Mouse (Mus musculus): Measurements from ENCODE around the gene Rtkn. TPM values are rescaled to one million over a fixed set of nuclear protein-coding genes. Genes with fewer than 3 reads are reported as not detected.

Rtkn gene
- polyA plus RNA-seq, 1 experiment from 2014 or later = 51.2 TPM

DNA sequence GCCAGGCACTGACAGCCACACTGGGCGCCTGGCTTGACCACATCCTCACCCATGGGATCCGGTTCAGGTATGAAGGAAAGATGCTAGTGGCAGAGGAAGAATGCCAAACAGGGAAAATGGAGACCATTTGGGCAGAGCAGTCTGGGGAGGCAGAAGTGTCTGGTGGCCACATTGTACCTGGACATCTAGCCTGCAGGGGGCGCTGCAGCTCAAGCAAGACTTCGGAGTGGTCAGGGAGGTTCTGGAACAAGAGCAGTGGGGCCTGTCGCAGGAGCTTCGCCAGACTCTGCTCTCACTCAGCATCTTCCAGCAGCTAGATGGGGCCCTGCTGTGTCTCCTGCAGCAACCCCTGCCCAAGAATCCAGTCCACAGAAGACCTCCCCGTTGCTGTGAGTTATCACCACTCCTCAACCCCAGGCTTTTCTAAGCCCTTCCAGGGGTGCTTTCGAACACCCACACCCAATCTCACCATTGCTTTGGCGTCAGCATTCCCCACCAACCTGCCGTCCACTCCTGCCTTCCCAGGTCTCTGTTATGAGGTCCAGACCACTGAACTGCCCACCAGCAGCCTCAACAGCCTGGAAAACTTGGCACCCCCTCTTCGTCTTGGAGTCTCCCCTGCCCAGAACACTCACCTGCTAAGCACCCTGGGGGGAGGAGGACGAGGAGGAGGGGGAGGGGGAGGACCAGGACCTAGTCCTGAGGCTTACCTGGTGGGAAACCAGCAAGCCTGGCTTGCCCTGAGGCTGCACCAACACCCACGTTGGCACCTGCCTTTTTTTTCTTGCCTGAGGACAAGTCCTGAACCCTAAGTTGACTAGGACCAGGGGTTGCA, 27.5 kb upstream of the Rtkn start:
- peak; percentile 91 for TF ChIP-seq CTCF (IDR thresholded peaks at IDR 0.05)
- TF ChIP-seq EP300 (IDR thresholded peaks at IDR 0.05) = no peak
- Histone ChIP-seq H3K4me2 (replicated peaks; ENCODE audit: low read depth, low read length) (no peak overlapping the region), H3K27ac (ENCODE audit: low read length) (no peak overlapping the region), H3K9me3 (ENCODE audit: low read length) (no peaks in the 10 kb centered on the region), H3K9ac (replicated peaks; ENCODE audit: low read depth) (no peak overlapping the region), H3K36me3 (ENCODE audit: insufficient read depth, low read length) (no peaks in the 10 kb centered on the region), H3K4me1 (ENCODE audit: insufficient read depth, low read depth, low read length) (peaks cover 6% of the 10 kb centered on the region), H3K4me3 (ENCODE audit: low read depth, low read length) (no peak overlapping the region), H3K27me3 (replicated peaks; ENCODE audit: insufficient read depth, low read length) (no peaks in the 10 kb centered on the region)
- DNase-seq (ENCODE audit: low spot score) (peak; percentile 90), ATAC-seq (peak; percentile 57)
- WGBS = 40% methylated on average over 13 of the region's 13 CpGs

- H3K27me3 ChIP-seq (replicated peaks; ENCODE audit: insufficient read depth, low read length) = no peaks in the 10 kb centered on the region
- TF ChIP-seq CTCF (IDR thresholded peaks at IDR 0.05) = no peak
- no peak for TF ChIP-seq EP300 (IDR thresholded peaks at IDR 0.05)
- peak; percentile 80 for DNase-seq (ENCODE audit: low spot score)
- no peaks in the 10 kb centered on the region for H3K9me3 ChIP-seq (ENCODE audit: low read length)
- peaks cover 4% of the 10 kb centered on the region; the same call in 1 of the 2 replicates for H3K4me1 ChIP-seq (ENCODE audit: insufficient read depth, low read depth, low read length)
- H3K4me2 ChIP-seq (replicated peaks; ENCODE audit: low read depth, low read length) = peak within 1 kb of the TSS; percentile 89
- H3K36me3 ChIP-seq (ENCODE audit: insufficient read depth, low read length) = no peaks in the 10 kb centered on the region
- H3K27ac ChIP-seq (ENCODE audit: low read length) = peak within 1 kb of the TSS; percentile 65
- H3K4me3 ChIP-seq (ENCODE audit: low read depth, low read length) = peak within 1 kb of the TSS; percentile 88
- under 1% methylated on average over 75 of the region's 76 CpGs for WGBS
- H3K9ac ChIP-seq (replicated peaks; ENCODE audit: low read depth) = peak within 1 kb of the TSS; percentile 74
- peak; percentile 92 for ATAC-seq
Observed at GRCm38 (mm10) chr6:83108762-83109668, 26.2 kb upstream of the Rtkn start, which contains the start of gene Mrpl53. Gene Mrpl53, plus strand, starts transcription at chr6:83109040.

DNA sequence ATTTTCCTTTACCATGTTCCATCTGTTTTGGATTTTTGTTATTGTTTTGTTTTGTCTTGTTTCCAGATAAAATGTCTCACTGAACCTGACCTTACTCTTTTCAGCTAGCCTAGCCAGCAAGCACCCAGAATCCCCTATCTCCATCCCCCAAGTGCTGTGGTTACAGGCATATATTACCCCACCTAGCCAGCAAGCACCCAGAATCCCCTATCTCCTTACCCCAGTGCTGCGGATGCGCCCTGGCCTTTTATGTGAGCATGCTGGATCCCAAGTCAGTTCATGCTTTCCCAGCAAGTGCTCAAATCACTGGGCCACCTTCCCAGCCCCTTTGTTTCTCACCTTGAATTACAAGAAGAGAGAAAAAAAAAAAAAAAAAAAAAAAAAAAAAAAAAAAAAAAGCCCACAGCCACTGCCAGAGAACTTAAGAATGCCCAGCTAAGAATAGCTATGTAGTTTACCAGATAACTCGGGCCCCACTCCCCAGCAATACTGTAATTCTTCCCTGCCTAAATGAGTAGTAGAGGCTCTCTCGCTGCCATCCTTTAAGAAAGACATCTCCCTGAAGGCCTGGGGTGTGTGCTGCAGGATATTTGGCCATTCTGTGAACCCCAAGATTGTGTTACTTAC, 23.6 kb upstream of the Rtkn start:
- TF ChIP-seq EP300 (IDR thresholded peaks at IDR 0.05) (no peak), CTCF (IDR thresholded peaks at IDR 0.05) (no peak)
- DNase-seq (ENCODE audit: low spot score) = no peak
- no peak overlapping the region for H3K27ac ChIP-seq (ENCODE audit: low read length)
- WGBS = 85% methylated on average over 4 of the region's 4 CpGs
- no peak overlapping the region for H3K4me3 ChIP-seq (ENCODE audit: low read depth, low read length)
- ATAC-seq = no peak
- H3K4me1 ChIP-seq (ENCODE audit: insufficient read depth, low read depth, low read length) = peaks cover 10% of the 10 kb centered on the region
- no peak overlapping the region for H3K9ac ChIP-seq (replicated peaks; ENCODE audit: low read depth)
- H3K9me3 ChIP-seq (ENCODE audit: low read length) = no peaks in the 10 kb centered on the region
- H3K4me2 ChIP-seq (replicated peaks; ENCODE audit: low read depth, low read length) = no peak overlapping the region
- no peaks in the 10 kb centered on the region for H3K27me3 ChIP-seq (replicated peaks; ENCODE audit: insufficient read depth, low read length)
- H3K36me3 ChIP-seq (ENCODE audit: insufficient read depth, low read length) = no peaks in the 10 kb centered on the region

DNA sequence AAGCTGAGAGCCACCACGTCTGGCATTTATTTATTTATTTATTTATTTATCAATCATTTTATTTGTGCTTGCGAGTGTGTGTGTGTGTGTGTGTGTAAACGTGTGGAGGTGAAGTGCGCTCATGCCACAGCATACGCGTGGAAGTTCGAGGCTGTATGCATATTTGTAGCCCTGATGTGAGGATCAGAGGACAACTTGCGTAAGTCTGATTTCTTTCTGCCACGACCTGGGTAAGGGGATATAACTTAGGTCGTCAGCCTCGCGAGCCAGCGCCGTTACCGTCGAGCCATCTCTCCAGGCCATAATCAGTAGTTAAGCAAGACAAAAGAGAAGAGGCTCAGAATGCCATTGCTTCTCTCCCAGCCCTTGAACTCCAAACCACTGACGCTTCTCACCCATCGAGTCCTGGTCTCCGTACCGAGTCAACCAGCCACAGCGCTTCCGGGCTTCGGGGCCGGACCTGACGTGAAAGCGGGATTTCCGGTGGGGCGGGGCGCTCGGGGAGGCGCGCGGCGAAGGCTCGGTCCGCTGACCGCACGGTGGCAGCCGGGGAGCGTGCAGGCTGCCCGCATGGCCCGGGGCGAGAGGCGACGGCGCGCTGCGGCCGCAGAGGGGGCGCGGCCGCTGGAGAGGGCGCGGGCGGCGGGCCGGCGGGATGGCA, 20.1 kb upstream of the Rtkn start, which contains the start of gene Mogs:
TSS of gene Mogs (plus strand) at position 486 of the 661 bp plus-strand sequence.
- peak within 1 kb of the TSS; percentile 67 for H3K4me3 ChIP-seq (ENCODE audit: low read depth, low read length)
- H3K4me1 ChIP-seq (ENCODE audit: insufficient read depth, low read depth, low read length) = peaks cover 6% of the 10 kb centered on the region
- DNase-seq (ENCODE audit: low spot score) = peak; percentile 96
- H3K36me3 ChIP-seq (ENCODE audit: insufficient read depth, low read length) = no peaks in the 10 kb centered on the region
- peak; percentile 97 for ATAC-seq
- H3K27ac ChIP-seq (ENCODE audit: low read length) = peak within 1 kb of the TSS; percentile 88
- H3K9me3 ChIP-seq (ENCODE audit: low read length) = no peaks in the 10 kb centered on the region
- WGBS = under 1% methylated on average over 58 of the region's 58 CpGs
- TF ChIP-seq CTCF (IDR thresholded peaks at IDR 0.05) (peak; percentile 73), EP300 (IDR thresholded peaks at IDR 0.05) (no peak)
- H3K4me2 ChIP-seq (replicated peaks; ENCODE audit: low read depth, low read length) = peak within 1 kb of the TSS; percentile 93
- no peaks in the 10 kb centered on the region for H3K27me3 ChIP-seq (replicated peaks; ENCODE audit: insufficient read depth, low read length)
- peak within 1 kb of the TSS; percentile 55 for H3K9ac ChIP-seq (replicated peaks; ENCODE audit: low read depth)

DNA sequence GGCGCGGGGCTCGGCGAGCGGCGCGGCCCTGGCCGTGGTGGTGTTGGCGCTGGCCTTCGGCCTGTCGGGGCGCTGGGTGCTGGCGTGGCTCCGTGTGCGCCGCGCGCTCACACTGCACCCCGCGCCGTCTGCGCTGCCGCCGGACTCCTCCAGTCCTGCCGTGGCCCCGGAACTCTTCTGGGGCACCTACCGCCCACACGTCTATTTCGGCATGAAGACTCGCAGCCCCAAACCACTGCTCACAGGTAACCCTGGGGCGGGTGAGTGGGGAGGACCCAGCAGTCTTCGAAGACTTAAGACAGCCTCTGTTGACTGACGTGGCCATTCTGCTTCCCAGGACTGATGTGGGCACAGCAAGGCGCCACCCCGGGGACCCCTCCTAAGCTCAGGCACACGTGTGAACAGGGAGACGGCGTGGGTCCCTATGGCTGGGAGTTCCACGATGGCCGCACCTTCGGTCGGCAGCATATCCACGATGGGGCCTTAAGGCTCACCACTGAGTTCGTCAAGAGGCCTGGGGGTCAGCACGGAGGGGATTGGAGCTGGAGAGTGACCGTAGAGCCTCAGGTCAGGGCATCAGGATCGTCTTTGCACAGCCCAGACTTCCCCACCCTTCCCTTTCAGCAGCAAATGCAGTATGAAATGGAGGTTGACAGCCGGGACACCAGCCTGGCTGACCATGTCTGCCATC, 19.4 kb upstream of the Rtkn start:
- Histone ChIP-seq H3K27me3 (replicated peaks; ENCODE audit: insufficient read depth, low read length) (no peaks in the 10 kb centered on the region), H3K9ac (replicated peaks; ENCODE audit: low read depth) (peak overlapping the region; percentile 55), H3K27ac (ENCODE audit: low read length) (peak overlapping the region; percentile 88), H3K9me3 (ENCODE audit: low read length) (no peaks in the 10 kb centered on the region), H3K4me3 (ENCODE audit: low read depth, low read length) (peak overlapping the region; percentile 67), H3K4me1 (ENCODE audit: insufficient read depth, low read depth, low read length) (peaks cover 10% of the 10 kb centered on the region), H3K36me3 (ENCODE audit: insufficient read depth, low read length) (no peaks in the 10 kb centered on the region), H3K4me2 (replicated peaks; ENCODE audit: low read depth, low read length) (peak overlapping the region; percentile 93)
- no peak for TF ChIP-seq CTCF (IDR thresholded peaks at IDR 0.05)
- no peak for TF ChIP-seq EP300 (IDR thresholded peaks at IDR 0.05)
- under 1% methylated on average over 41 of the region's 48 CpGs for WGBS
- DNase-seq (ENCODE audit: low spot score) (no peak), ATAC-seq (peak; percentile 6; the same call in 1 of the 2 replicates)

Measured in lung, postnatal 0 days (tissue).